Mouse (Mus musculus) CH12.LX (cell line): ENCODE data around the gene Nfia. TPM values are rescaled to one million over a fixed set of nuclear protein-coding genes. Genes with fewer than 3 reads are reported as not detected.

ENCODE experiments used
- DNase-seq: peaks from one replicate; pipeline ENCODE4 v3.0.0-alpha.2; 2013; ENCODE audit errors: extremely low read depth
- H3K27ac ChIP-seq: 2 replicates; pipeline ENCODE4 v1.5.1; 2012; ENCODE audit warnings: low read depth, mild to moderate bottlenecking, control low read depth, moderate library complexity; ENCODE audit not compliant: insufficient read depth
- H3K27me3 ChIP-seq: replicated peaks from 2 replicates; pipeline ENCODE3; 2012; ENCODE audit warnings: inconsistent platforms
- H3K36me3 ChIP-seq, 2 experiments: replicated peaks in 1 of 2; 2 replicates each; pipeline versions ENCODE3 to v1.6.1; 2012; ENCODE audit warnings: inconsistent platforms in 1 of 2, low read length in 1 of 2, mild to moderate bottlenecking in 1 of 2, mixed read lengths in 1 of 2, moderate library complexity in 1 of 2; ENCODE audit not compliant: control insufficient read depth in 1 of 2, insufficient read depth in 1 of 2
- H3K4me1 ChIP-seq, 2 experiments: 2 replicates each; pipeline ENCODE4 v1.6.1; 2012; ENCODE audit warnings: inconsistent platforms in 1 of 2, moderate library complexity in 1 of 2; ENCODE audit not compliant: insufficient read depth in 2 of 2, control insufficient read depth in 1 of 2
- H3K4me2 ChIP-seq: 2 replicates; pipeline ENCODE4 v1.6.1; 2012; ENCODE audit warnings: low read depth, mild to moderate bottlenecking, control low read depth; ENCODE audit not compliant: poor library complexity, insufficient read depth, severe bottlenecking
- H3K4me3 ChIP-seq, 3 experiments: fragments of 150-350 bp in 1 of 3; sonication (generic) in 1 of 3; replicated peaks in 1 of 3; 2 replicates each; pipeline versions ENCODE3 to v1.5.1; 2011 to 2012; ENCODE audit warnings: low read depth in 2 of 3, low read length in 2 of 3, mild to moderate bottlenecking in 2 of 3, moderate library complexity in 2 of 3, control low read depth in 1 of 3, improper control_type of control experiment in 1 of 3, inconsistent platforms in 1 of 3, mixed read lengths in 1 of 3; ENCODE audit not compliant: poor library complexity in 1 of 3
- H3K79me2 ChIP-seq: replicated peaks from 2 replicates; pipeline ENCODE4 v1.6.1; 2012; ENCODE audit warnings: mild to moderate bottlenecking, moderate library complexity; ENCODE audit not compliant: control insufficient read depth, poor library complexity, insufficient read depth, severe bottlenecking; ENCODE audit errors: extremely low read depth
- H3K9ac ChIP-seq: 2 replicates; pipeline ENCODE4 v1.6.1; 2012; ENCODE audit warnings: low read depth, mild to moderate bottlenecking, control low read depth, moderate library complexity; ENCODE audit not compliant: insufficient read depth
- H3K9me3 ChIP-seq: replicated peaks from 2 replicates; pipeline ENCODE3; 2012; ENCODE audit warnings: low read length, inconsistent platforms, mixed read lengths
- BHLHE40 ChIP-seq: IDR thresholded peaks from 2 replicates; pipeline ENCODE4 v1.6.1; 2011; ENCODE audit warnings: mild to moderate bottlenecking, low read depth, low read length, improper control_type of control experiment
- ELF1 ChIP-seq: IDR thresholded peaks from 2 replicates; pipeline ENCODE4 v1.6.1; 2014; ENCODE audit warnings: low read depth, mild to moderate bottlenecking, inconsistent platforms, low read length, improper control_type of control experiment
- GABPA ChIP-seq: IDR thresholded peaks from 2 replicates; pipeline ENCODE4 v1.6.1; 2012; ENCODE audit warnings: low read depth, low read length, improper control_type of control experiment, inconsistent platforms; ENCODE audit not compliant: insufficient replicate concordance
- HCFC1 ChIP-seq: IDR thresholded peaks from 2 replicates; pipeline ENCODE4 v1.6.1; 2012; ENCODE audit warnings: low read depth, mild to moderate bottlenecking, inconsistent platforms, low read length, improper control_type of control experiment
- JUN ChIP-seq: IDR thresholded peaks from 2 replicates; pipeline ENCODE4 v1.6.1; 2011; ENCODE audit warnings: low read depth, mild to moderate bottlenecking, low read length, improper control_type of control experiment, moderate library complexity; ENCODE audit not compliant: insufficient read depth
- MAZ ChIP-seq: IDR thresholded peaks from 2 replicates; pipeline ENCODE4 v1.6.1; 2012; ENCODE audit warnings: low read depth, mild to moderate bottlenecking, inconsistent platforms, low read length, improper control_type of control experiment, moderate library complexity
- MEF2A ChIP-seq: IDR thresholded peaks from 2 replicates; pipeline ENCODE4 v1.6.1; 2014; ENCODE audit warnings: low read depth, mild to moderate bottlenecking, inconsistent platforms, low read length, improper control_type of control experiment, borderline replicate concordance
- MXI1 ChIP-seq: IDR thresholded peaks from 2 replicates; pipeline ENCODE4 v1.6.1; 2011; ENCODE audit warnings: mild to moderate bottlenecking, low read depth, low read length, improper control_type of control experiment
- MYC ChIP-seq: IDR thresholded peaks from 2 replicates; pipeline ENCODE4 v1.6.1; 2011; ENCODE audit warnings: low read depth, mild to moderate bottlenecking, improper control_type of control experiment, low read length
- NELFE ChIP-seq: IDR thresholded peaks from 2 replicates; pipeline ENCODE4 v1.6.1; 2011; ENCODE audit warnings: low read depth, low read length, improper control_type of control experiment
- PAX5 ChIP-seq: IDR thresholded peaks from 2 replicates; pipeline ENCODE4 v1.6.1; 2012; ENCODE audit warnings: low read length, inconsistent platforms, mixed read lengths
- POLR2AphosphoS2 ChIP-seq: IDR thresholded peaks from 2 replicates; pipeline ENCODE4 v1.6.1; 2011; ENCODE audit warnings: low read depth, low read length, improper control_type of control experiment
- RAD21 ChIP-seq: IDR thresholded peaks from 2 replicates; pipeline ENCODE4 v1.6.1; 2011; ENCODE audit warnings: low read depth, mild to moderate bottlenecking, low read length, improper control_type of control experiment, moderate library complexity
- RCOR1 ChIP-seq: conservative IDR thresholded peaks from 2 replicates; pipeline ENCODE4 v1.6.1; 2012; ENCODE audit warnings: low read depth, mild to moderate bottlenecking, inconsistent platforms, low read length, improper control_type of control experiment
- SMC3 ChIP-seq: IDR thresholded peaks from 2 replicates; pipeline ENCODE4 v1.6.1; 2011; ENCODE audit warnings: low read depth, low read length, improper control_type of control experiment
- USF2 ChIP-seq: conservative IDR thresholded peaks from 2 replicates; pipeline ENCODE4 v1.6.1; 2011; ENCODE audit warnings: low read depth, low read length, improper control_type of control experiment
- ZC3H11A ChIP-seq: IDR thresholded peaks from 2 replicates; pipeline ENCODE4 v1.6.1; 2012; ENCODE audit warnings: low read depth, mild to moderate bottlenecking, inconsistent platforms, low read length, improper control_type of control experiment
- ZNF384 ChIP-seq: IDR thresholded peaks from 2 replicates; pipeline ENCODE4 v1.6.1; 2012; ENCODE audit warnings: low read depth, low read length, improper control_type of control experiment, inconsistent platforms
- dilution Hi-C: fragments of 300-500 bp; cut with MboI; formaldehyde crosslinking; loops from 2 replicates; pipeline ENCODE4 v1.14.3; 2020; ENCODE audit warnings: low sequenced_read_pairs; ENCODE audit not compliant: extremely low pct_unique_long_range_greater_than_20kb, extremely low pct_ligation_motif_present
- in situ Hi-C: fragments of 300-500 bp; cut with MboI; formaldehyde crosslinking; loops from 3 replicates; pipeline ENCODE4 v1.14.3; 2019; ENCODE audit warnings: low sequenced_read_pairs, low pct_ligation_motif_present, low pct_unique_long_range_greater_than_20kb, mixed read lengths
- polyA plus RNA-seq: library from polyadenylated mRNA; unstranded; fragments of >175 nt; gene quantifications from 2 replicates; pipeline ENCODE4 v1.2.1, GENCODE M21; 2012; ENCODE audit warnings: low read depth; ENCODE audit not compliant: insufficient read length
- total RNA-seq, 2 experiments: library from RNA; depleted of rRNA; stranded (reverse); fragments of 300-350 nt in 1 of 2; fragments of >200 nt in 1 of 2; gene quantifications; 2 replicates each; pipeline ENCODE4 v1.2.3; 2012 to 2014

Gene Nfia
- total and polyA plus RNA-seq, 3 experiments: not detected

GRCm38 (mm10) chr4:98027412-98027811, 254.9 kb downstream of the Nfia start:
- in situ Hi-C loops: no loop called here

DNA sequence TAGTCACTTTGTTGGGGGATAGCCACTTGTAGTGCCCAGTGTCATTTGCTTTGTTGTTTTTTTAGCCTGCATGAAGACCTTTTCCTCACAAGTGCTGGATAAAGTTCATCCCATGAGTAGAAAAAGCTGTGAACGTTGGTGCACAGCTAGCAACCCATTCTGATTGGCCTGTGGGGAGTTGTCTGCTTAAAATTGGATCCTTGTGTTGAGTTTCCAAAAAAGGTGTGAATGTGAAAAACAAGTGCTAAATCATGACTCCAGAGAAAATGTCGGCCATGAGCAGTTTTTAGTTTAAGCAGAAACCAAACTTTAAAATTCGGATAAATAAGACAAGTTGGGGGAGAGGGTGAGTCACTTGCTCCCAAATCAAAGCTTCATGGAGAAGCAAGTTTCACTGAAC, 259.3 kb downstream of the Nfia start:
- H3K36me3 ChIP-seq: no peaks in the 10 kb centered on the region
- no peak overlapping the region for H3K4me2 ChIP-seq
- H3K9me3 ChIP-seq: peaks cover 60% of the 10 kb centered on the region
- in situ Hi-C loops (no loop called here), dilution Hi-C loops (no loop called here)
- DNase-seq: no peak
- H3K4me3 ChIP-seq: no peak overlapping the region
- H3K27ac ChIP-seq: no peak overlapping the region
- H3K9ac ChIP-seq: no peak overlapping the region
- H3K27me3 ChIP-seq: no peaks in the 10 kb centered on the region
- no peaks in the 10 kb centered on the region for H3K79me2 ChIP-seq
- H3K4me1 ChIP-seq: no peaks in the 10 kb centered on the region
- no peak for TF ChIP-seq SMC3
- TF ChIP-seq RCOR1: no peak
- TF ChIP-seq MXI1: no peak
- TF ChIP-seq ELF1: no peak
- TF ChIP-seq MYC: no peak
- TF ChIP-seq HCFC1: no peak
- no peak for TF ChIP-seq RAD21
- no peak for TF ChIP-seq PAX5
- TF ChIP-seq USF2: no peak
- no peak for TF ChIP-seq BHLHE40

More at GRCm38 (mm10) chr4:98027412-98027811, 254.9 kb downstream of the Nfia start:
- no peak overlapping the region for H3K9ac ChIP-seq
- no peaks in the 10 kb centered on the region for H3K4me1 ChIP-seq
- H3K4me2 ChIP-seq: no peak overlapping the region
- H3K9me3 ChIP-seq: peaks cover 69% of the 10 kb centered on the region
- dilution Hi-C loops: no loop called here
- no peak for DNase-seq
- TF ChIP-seq ZC3H11A (no peak), MAZ (no peak), SMC3 (no peak), POLR2AphosphoS2 (no peak), JUN (no peak), MEF2A (no peak), GABPA (no peak), NELFE (no peak), ZNF384 (no peak)
- TF ChIP-seq, all 38 proteins: peak for 0
- Histone ChIP-seq H3K79me2 (no peaks in the 10 kb centered on the region), H3K36me3 (no peaks in the 10 kb centered on the region), H3K4me3 (no peak overlapping the region), H3K27me3 (no peaks in the 10 kb centered on the region), H3K27ac (no peak overlapping the region)
